Mouse (Mus musculus) CH12.LX (cell line): ENCODE measurements around the gene Lce3b.

ENCODE experiments used
- BHLHE40 ChIP-seq: IDR thresholded peaks from 2 replicates; pipeline ENCODE4 v1.6.1; 2011; ENCODE audit warnings: mild to moderate bottlenecking, low read depth, low read length, improper control_type of control experiment
- CHD2 ChIP-seq: IDR thresholded peaks from 2 replicates; pipeline ENCODE4 v1.6.1; 2011; ENCODE audit warnings: low read length, improper control_type of control experiment
- CTCF ChIP-seq, 2 experiments: IDR thresholded peaks in 1 of 2; conservative IDR thresholded peaks in 1 of 2; 2 replicates each; pipeline ENCODE4 v1.5.1; 2011 to 2012; ENCODE audit warnings: low read depth in 2 of 2, low read length in 2 of 2, improper control_type of control experiment in 1 of 2, inconsistent platforms in 1 of 2, mild to moderate bottlenecking in 1 of 2, moderate library complexity in 1 of 2
- HCFC1 ChIP-seq: IDR thresholded peaks from 2 replicates; pipeline ENCODE4 v1.6.1; 2012; ENCODE audit warnings: low read depth, mild to moderate bottlenecking, inconsistent platforms, low read length, improper control_type of control experiment
- IRF4 ChIP-seq: IDR thresholded peaks from 2 replicates; pipeline ENCODE4 v1.6.1; 2014; ENCODE audit warnings: low read depth, mild to moderate bottlenecking, inconsistent platforms, low read length, improper control_type of control experiment
- MAZ ChIP-seq: IDR thresholded peaks from 2 replicates; pipeline ENCODE4 v1.6.1; 2012; ENCODE audit warnings: low read depth, mild to moderate bottlenecking, inconsistent platforms, low read length, improper control_type of control experiment, moderate library complexity
- SIN3A ChIP-seq: IDR thresholded peaks from 2 replicates; pipeline ENCODE4 v1.6.1; 2012; ENCODE audit warnings: low read length, improper control_type of control experiment, inconsistent platforms
- ZKSCAN1 ChIP-seq: IDR thresholded peaks from 2 replicates; pipeline ENCODE4 v1.6.1; 2012; ENCODE audit warnings: low read depth, inconsistent platforms, low read length, improper control_type of control experiment, borderline replicate concordance
- ZMIZ1 ChIP-seq: IDR thresholded peaks from 2 replicates; pipeline ENCODE4 v1.6.1; 2012; ENCODE audit warnings: low read depth, mild to moderate bottlenecking, inconsistent platforms, low read length, improper control_type of control experiment
- ZNF384 ChIP-seq: IDR thresholded peaks from 2 replicates; pipeline ENCODE4 v1.6.1; 2012; ENCODE audit warnings: low read depth, low read length, improper control_type of control experiment, inconsistent platforms

DNA sequence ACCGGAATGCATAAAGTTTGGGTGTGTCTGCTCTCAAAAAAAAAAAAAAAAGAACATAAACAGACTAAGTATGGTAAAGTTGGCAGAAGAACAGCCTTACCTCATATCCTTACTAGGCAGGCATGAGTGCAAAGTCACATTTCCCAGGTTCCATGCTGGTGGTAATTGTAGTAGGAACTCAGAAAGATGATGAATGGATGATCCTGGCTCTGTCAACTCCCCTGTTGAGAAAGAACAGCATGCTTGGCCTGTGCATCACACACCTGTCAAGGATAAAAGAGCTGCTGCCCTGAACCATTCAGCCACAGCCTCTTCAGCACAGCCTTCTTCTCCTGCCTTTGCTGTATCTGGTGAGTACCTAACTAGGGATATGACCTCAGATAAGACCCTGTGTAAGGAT is 11.4 kb downstream of the Lce3b start, which contains the start of gene Lce3c:
- TF ChIP-seq CTCF (conservative IDR thresholded peaks at IDR 0.05 in 1 of 2, IDR thresholded peaks at IDR 0.05 in 1 of 2; ENCODE audit: low read depth in 2 of 2, low read length in 2 of 2) (no peak), IRF4 (no peak), HCFC1 (no peak), ZKSCAN1 (no peak), CHD2 (no peak), SIN3A (no peak), ZNF384 (no peak), MAZ (no peak), ZMIZ1 (no peak), BHLHE40 (no peak)
